Mouse (Mus musculus) heart, adult 9 months (tissue): Measurements from ENCODE around the gene Map3k14.
A peak's percentile ranks its signal among the peaks of the same experiment; 100 is the strongest.

Experiments used
- DNase-seq, 2 experiments: peaks; one replicate each; pipeline ENCODE4 v3.0.0; 2022; ENCODE audit warnings: low spot score in 2 of 2

Map3k14 gene

GRCm38 (mm10) chr11:103271979-103272378, 4.7 kb upstream of the Map3k14 start:
- DNase-seq = no peak

- no peak for DNase-seq
Observed at GRCm38 (mm10) chr11:103269426-103269825, 2.2 kb upstream of the Map3k14 start.

- no peak for DNase-seq
Observed at GRCm38 (mm10) chr11:103268905-103269304, 1.6 kb upstream of the Map3k14 start.

GRCm38 (mm10) chr11:103268350-103268749, 1.1 kb upstream of the Map3k14 start:
- DNase-seq = no peak

GRCm38 (mm10) chr11:103266729-103267345, 435 bp downstream of the Map3k14 start:
- no peak for DNase-seq

- no peak for DNase-seq
Observed at GRCm38 (mm10) chr11:103265856-103266255, 1.4 kb downstream of the Map3k14 start.

GRCm38 (mm10) chr11:103265211-103265610, 2.1 kb downstream of the Map3k14 start:
- no peak for DNase-seq

GRCm38 (mm10) chr11:103264427-103265005, 2.8 kb downstream of the Map3k14 start:
- no peak for DNase-seq

GRCm38 (mm10) chr11:103263551-103263950, 3.7 kb downstream of the Map3k14 start:
- no peak for DNase-seq

- peak in 1 of 2 experiments; percentile 55 for DNase-seq
Observed at GRCm38 (mm10) chr11:103262412-103263267, 4.6 kb downstream of the Map3k14 start.

GRCm38 (mm10) chr11:103261671-103262411, 5.4 kb downstream of the Map3k14 start:
- DNase-seq = peak; percentile 77 to 78

GRCm38 (mm10) chr11:103260515-103261192, 6.6 kb downstream of the Map3k14 start:
- DNase-seq = no peak

GRCm38 (mm10) chr11:103260034-103260433, 7.2 kb downstream of the Map3k14 start:
- DNase-seq = no peak

- no peak for DNase-seq
Observed at GRCm38 (mm10) chr11:103257938-103258481, 9.3 kb downstream of the Map3k14 start.

GRCm38 (mm10) chr11:103253605-103254004, 13.7 kb downstream of the Map3k14 start:
- no peak for DNase-seq

GRCm38 (mm10) chr11:103252380-103252779, 14.9 kb downstream of the Map3k14 start:
- DNase-seq = no peak

GRCm38 (mm10) chr11:103250324-103250723, 16.9 kb downstream of the Map3k14 start:
- no peak for DNase-seq

- DNase-seq = peak in 1 of 2 experiments; percentile 63
Observed at GRCm38 (mm10) chr11:103249509-103249908, 17.8 kb downstream of the Map3k14 start.

GRCm38 (mm10) chr11:103248837-103249236, 18.4 kb downstream of the Map3k14 start:
- no peak for DNase-seq

GRCm38 (mm10) chr11:103247504-103248177, 19.6 kb downstream of the Map3k14 start:
- DNase-seq = peak; percentile 80 to 86
